Mouse (Mus musculus) heart, embryonic 15.5 days (tissue): ENCODE results near the gene Tsfm. TPM values are rescaled to one million over a fixed set of nuclear protein-coding genes. Genes with fewer than 3 reads are reported as not detected.

Experiments
- ATAC-seq: fragments of 200-750 bp; cut with Nextera tagmentation; replicated peaks from 2 replicates; pipeline ENCODE4 v1.8.0; 2017; ENCODE audit warnings: low read depth, moderate TSS enrichment; ENCODE audit not compliant: insufficient number of reproducible peaks, insufficient read depth, low FRiP score
- H3K27ac ChIP-seq: fragments of 300-500 bp; sonication (generic); 2 replicates; pipeline ENCODE4 v1.5.1; 2015; ENCODE audit warnings: mild to moderate bottlenecking, inconsistent platforms
- H3K27me3 ChIP-seq: fragments of 300-500 bp; sonication (generic); 2 replicates; pipeline ENCODE4 v1.6.1; 2015; ENCODE audit warnings: inconsistent platforms
- H3K36me3 ChIP-seq: fragments of 300-500 bp; sonication (generic); 2 replicates; pipeline ENCODE4 v1.6.1; 2015; ENCODE audit warnings: mild to moderate bottlenecking, inconsistent platforms
- H3K4me1 ChIP-seq: fragments of 300-500 bp; sonication (generic); replicated peaks from 2 replicates; pipeline ENCODE4 v1.6.1; 2015; ENCODE audit warnings: inconsistent platforms
- H3K4me2 ChIP-seq: fragments of 300-500 bp; sonication (generic); 2 replicates; pipeline ENCODE4 v1.6.1; 2015; ENCODE audit warnings: inconsistent platforms, mild to moderate bottlenecking, moderate library complexity
- H3K4me3 ChIP-seq: fragments of 300-500 bp; sonication (generic); 2 replicates; pipeline ENCODE4 v1.5.1; 2015; ENCODE audit warnings: mild to moderate bottlenecking, inconsistent platforms
- H3K9ac ChIP-seq: fragments of 300-500 bp; sonication (generic); 2 replicates; pipeline ENCODE4 v1.6.1; 2015; ENCODE audit warnings: mild to moderate bottlenecking, inconsistent platforms
- H3K9me3 ChIP-seq: fragments of 300-500 bp; sonication (generic); replicated peaks from 2 replicates; pipeline ENCODE4 v1.6.1; 2016; ENCODE audit warnings: inconsistent platforms
- WGBS: fragments of 180-500 bp; shearing (Covaris S2); methylation state at CpG from one replicate; pipeline ENCODE4 v1.1.7; 2015; ENCODE audit warnings: mixed read lengths; 5-methylcytosine and 5-hydroxymethylcytosine counted together
- microRNA counts: library from miRNA; unstranded; fragments of <30 nt; microRNA quantifications from one replicate; lab custom pipeline; 2016
- microRNA-seq: library from miRNA; unstranded; fragments of <30 nt; microRNA quantifications from one replicate; pipeline ENCODE4, GENCODE M21; 2016
- polyA plus RNA-seq: library from polyadenylated mRNA; unstranded; fragments of >200 nt; fragmentation: Nextera tagmentation; extraction: Ambion mirVana; gene quantifications from 2 replicates; pipeline ENCODE4 v1.2.1, GENCODE M21; 2015

Tsfm gene
- polyA plus RNA-seq, 1 experiment from 2014 or later = 86.0 TPM

DNA sequence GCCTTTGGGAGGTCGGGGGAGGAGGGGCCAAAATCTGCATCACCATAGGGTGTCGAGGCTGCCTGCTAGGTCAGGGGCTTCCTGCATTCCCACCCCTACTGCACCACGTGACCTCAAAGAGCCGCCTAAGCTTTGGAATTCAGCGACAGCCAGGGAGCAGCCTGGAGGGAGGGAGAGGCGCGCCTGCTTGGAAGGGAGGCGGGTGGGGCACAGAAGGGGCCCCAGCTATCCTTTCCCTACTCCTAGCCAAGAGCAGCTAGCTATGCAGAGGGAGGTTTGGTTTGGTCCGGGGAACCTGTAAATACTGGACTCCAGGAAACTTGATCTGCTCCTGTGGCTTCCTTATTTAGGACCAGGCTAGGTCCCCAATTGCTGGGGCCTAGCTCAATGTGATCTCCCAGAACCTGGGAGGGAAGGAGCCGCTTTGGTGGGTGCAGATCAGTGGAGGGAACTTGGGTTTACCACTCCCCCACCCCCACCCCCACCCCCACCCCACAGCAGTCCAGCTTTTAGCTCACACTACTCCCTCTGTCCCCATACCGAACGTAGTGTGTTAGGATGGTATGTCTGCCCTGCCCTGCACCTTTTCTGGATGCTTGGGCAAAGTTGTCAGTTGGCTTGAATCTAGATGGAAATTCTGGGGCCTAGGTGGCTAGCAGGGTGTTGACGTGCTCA is 58.5 kb downstream of the Tsfm start:
- no peaks in the 10 kb centered on the region for H3K9me3 ChIP-seq
- WGBS = 12% methylated on average over 13 of the region's 13 CpGs

DNA sequence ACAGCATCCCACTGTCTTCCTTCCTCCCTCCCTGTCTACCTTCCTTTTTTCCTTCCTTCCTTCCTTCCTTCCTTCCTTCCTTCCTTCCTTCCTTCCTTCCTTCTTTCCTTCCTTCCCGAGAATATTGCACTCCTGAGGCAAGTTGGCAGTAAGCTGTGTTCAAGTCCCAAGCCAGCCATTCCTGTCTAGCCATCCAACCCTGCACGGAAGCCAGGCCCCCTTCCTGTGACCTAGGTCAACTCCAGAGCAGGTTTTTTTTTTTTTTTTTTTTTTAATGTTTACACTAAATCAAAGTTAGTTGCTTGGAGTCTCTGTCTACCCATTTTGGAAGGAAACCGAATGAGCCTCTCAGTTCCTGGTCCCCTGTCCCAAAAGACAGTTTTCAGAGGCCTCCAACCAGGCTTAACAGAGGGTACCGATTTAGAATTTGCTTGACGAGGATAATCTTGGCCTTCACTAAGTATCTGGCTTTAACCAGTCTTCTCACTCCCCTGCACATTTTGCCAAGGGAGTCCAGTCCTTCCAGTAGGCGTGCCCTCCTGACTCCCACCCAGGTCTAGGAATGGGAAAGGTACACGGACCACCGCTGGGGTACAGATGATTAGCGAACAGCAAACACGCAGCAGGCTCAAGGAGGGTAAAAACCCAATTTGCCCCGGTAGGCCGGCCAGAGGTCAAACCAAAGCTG is 59.1 kb downstream of the Tsfm start:
- H3K4me3 ChIP-seq = no peak overlapping the region

More for the DNA sequence above, 58.5 kb downstream of the Tsfm start:
- Histone ChIP-seq H3K9ac (peak overlapping the region; percentile 43), H3K4me3 (no peak overlapping the region), H3K27me3 (no peaks in the 10 kb centered on the region), H3K27ac (peak overlapping the region; percentile 86), H3K4me1 (peaks cover 37% of the 10 kb centered on the region), H3K4me2 (peak overlapping the region; percentile 42), H3K36me3 (no peaks in the 10 kb centered on the region)
- peak; percentile 90 for ATAC-seq

DNA sequence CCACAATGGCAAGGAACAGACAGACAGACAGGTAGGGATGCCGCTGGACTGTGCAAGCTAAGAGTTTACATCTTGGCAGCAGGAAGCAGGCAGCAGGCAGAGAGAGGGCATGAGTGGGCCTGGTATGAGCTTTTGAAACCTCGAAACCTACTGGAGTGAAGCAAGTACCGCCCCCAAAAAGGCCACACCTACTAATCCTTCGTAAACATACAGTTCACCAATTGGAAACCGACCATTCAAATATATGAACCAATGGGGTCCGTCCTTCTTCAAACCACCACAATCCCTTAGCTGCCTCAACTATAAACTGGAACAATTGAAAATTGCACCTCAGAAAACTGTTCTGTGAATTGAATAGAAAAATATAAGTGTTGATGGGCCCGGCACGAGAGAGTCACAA is 66.8 kb downstream of the Tsfm start:
- Histone ChIP-seq H3K9me3 (no peaks in the 10 kb centered on the region), H3K9ac (no peak overlapping the region), H3K36me3 (no peaks in the 10 kb centered on the region), H3K27ac (peak overlapping the region; percentile 83; the same call in 1 of the 2 replicates), H3K4me3 (no peak overlapping the region), H3K4me1 (peaks cover 18% of the 10 kb centered on the region), H3K27me3 (no peaks in the 10 kb centered on the region), H3K4me2 (no peak overlapping the region)
- ATAC-seq = no peak
- 88% methylated on average over 8 of the region's 8 CpGs for WGBS

More for the DNA sequence above, 59.1 kb downstream of the Tsfm start:
- 16% methylated on average over 12 of the region's 12 CpGs for WGBS
- Histone ChIP-seq H3K4me2 (peak overlapping the region; percentile 42), H3K27ac (peak overlapping the region; percentile 86), H3K9me3 (no peaks in the 10 kb centered on the region), H3K27me3 (no peaks in the 10 kb centered on the region), H3K36me3 (no peaks in the 10 kb centered on the region), H3K9ac (0 out of 2 replicates have a peak overlapping the region, but pooled peaks have one; percentile 28), H3K4me1 (peaks cover 35% of the 10 kb centered on the region)
- no peak for ATAC-seq

GRCm38 (mm10) chr10:126962966-126963330 is 67.7 kb downstream of the Tsfm start:
- no peak for ATAC-seq
- Histone ChIP-seq H3K27me3 (no peaks in the 10 kb centered on the region), H3K4me2 (no peak overlapping the region), H3K9me3 (no peaks in the 10 kb centered on the region), H3K27ac (peak overlapping the region; percentile 83), H3K4me1 (peaks cover 18% of the 10 kb centered on the region), H3K4me3 (no peak overlapping the region), H3K9ac (no peak overlapping the region), H3K36me3 (no peaks in the 10 kb centered on the region)
- 38% methylated on average over 6 of the region's 6 CpGs for WGBS

DNA sequence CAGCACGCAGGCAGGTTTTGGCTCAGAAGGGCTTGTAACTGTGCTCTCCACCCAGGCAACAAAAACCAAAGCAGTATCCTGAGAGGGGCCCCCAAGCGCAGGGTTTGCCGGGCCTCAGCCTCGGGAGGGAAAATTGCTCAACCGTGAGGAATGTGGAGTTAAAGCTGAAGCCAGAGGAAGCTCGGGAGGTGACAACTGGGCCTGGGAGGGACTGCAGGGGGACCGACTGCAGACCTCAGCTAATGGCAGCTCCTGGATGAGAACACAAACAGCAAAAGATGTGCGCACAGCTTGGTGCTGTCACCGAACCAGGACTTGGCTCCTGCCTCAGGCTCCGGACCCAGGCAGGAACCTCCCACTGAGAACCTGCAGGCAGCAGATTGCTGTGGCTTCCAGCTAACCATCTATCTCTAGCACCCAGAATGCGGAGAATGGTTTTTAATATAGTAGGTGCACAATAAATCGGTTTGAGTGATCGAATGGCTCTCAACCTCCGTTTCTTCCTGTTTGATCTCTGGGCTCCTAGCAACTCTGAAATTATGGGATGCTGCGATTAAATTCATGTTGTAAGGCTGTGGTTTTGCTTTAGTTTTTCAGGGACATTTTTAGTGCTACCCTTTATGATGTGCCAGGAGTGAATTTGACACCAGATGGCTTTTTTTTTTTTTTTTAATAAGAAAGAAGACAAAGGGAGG is 68.2 kb downstream of the Tsfm start:
- Histone ChIP-seq H3K4me2 (no peak overlapping the region), H3K36me3 (no peaks in the 10 kb centered on the region), H3K9me3 (no peaks in the 10 kb centered on the region), H3K4me3 (no peak overlapping the region), H3K27me3 (no peaks in the 10 kb centered on the region), H3K9ac (no peak overlapping the region), H3K4me1 (peaks cover 24% of the 10 kb centered on the region), H3K27ac (peak overlapping the region; percentile 83)
- 27% methylated on average over 15 of the region's 15 CpGs for WGBS
- peak; percentile 48 for ATAC-seq

DNA sequence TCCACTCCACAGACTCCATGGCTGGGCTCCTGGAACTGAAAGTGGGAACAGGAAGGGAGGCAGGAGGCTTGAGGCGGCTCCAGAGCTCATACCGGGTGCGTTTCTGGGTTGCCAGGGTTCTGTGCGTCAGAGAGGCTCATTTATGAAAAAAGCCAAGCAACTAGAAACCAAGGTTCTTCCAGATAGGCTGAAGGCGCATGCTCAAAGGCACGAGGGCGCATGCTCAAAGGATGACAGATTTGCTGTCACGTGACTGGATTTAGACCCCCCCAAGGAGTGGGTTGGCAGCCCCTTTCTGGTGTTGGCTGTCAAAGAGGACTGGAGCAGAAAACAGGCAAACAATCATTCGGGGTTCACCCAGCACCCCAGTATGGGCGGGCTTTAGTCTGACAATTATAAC is 68.9 kb downstream of the Tsfm start:
- H3K4me2 ChIP-seq = no peak overlapping the region
- H3K4me3 ChIP-seq = no peak overlapping the region
- no peak for ATAC-seq
- WGBS = 64% methylated on average over 10 of the region's 10 CpGs
- no peaks in the 10 kb centered on the region for H3K27me3 ChIP-seq
- no peak overlapping the region for H3K9ac ChIP-seq
- H3K36me3 ChIP-seq = no peaks in the 10 kb centered on the region
- peak overlapping the region; percentile 83 for H3K27ac ChIP-seq
- peaks cover 30% of the 10 kb centered on the region for H3K4me1 ChIP-seq
- no peaks in the 10 kb centered on the region for H3K9me3 ChIP-seq

MicroRNAs within 50 kb of the gene (microRNA counts, 519-probe panel; counts per million panel counts)
- microRNA mmu-miR-26a (lab: Ali Mortazavi, UCI) (2,644 counts per million, percentile 60 among the panel's probes with 10 or more counts), microRNA mmu-miR-546 (lab: Ali Mortazavi, UCI) (not detected)

Small RNAs within 50 kb of the gene (microRNA-seq; reads per million reads assigned to microRNA genes)
- gene Mir26a-2 (33.6 reads per million, percentile 37 among the genes with 10 or more reads in this experiment), gene Mir546 (0.63 reads per million)

Other genes starting within 250 kb of the Tsfm start
- 9.1 and 9.8 TPM in 2 replicates for gene Atp23, start 129.5 kb downstream of the Tsfm start, polyA plus RNA-seq
- gene Ctdsp2, start 52.1 kb downstream of the Tsfm start, polyA plus RNA-seq = 35.0 and 47.8 TPM in 2 replicates
- gene Avil, start 30.1 kb downstream of the Tsfm start, polyA plus RNA-seq = 0.23 and 0.55 TPM in 2 replicates
- 27.7 and 32.0 TPM in 2 replicates for gene Mettl1, start 10.6 kb upstream of the Tsfm start, polyA plus RNA-seq
- 0.30 and 0.42 TPM in 2 replicates for gene Eef1akmt3, start 10.7 kb upstream of the Tsfm start, polyA plus RNA-seq
- gene Cyp27b1, start 17.4 kb upstream of the Tsfm start, polyA plus RNA-seq = 0.08 and 0.13 TPM in 2 replicates
- 0.13 and 0.25 TPM in 2 replicates for gene March9, start 29.3 kb upstream of the Tsfm start, polyA plus RNA-seq
- 718 and 864 TPM in 2 replicates for gene Cdk4, start 32.7 kb upstream of the Tsfm start, polyA plus RNA-seq
- gene Tspan31, start 39.4 kb upstream of the Tsfm start, polyA plus RNA-seq = 100 and 119 TPM in 2 replicates
- 0.62 TPM in 1 of 2 replicates, not detected in the other for gene Agap2, start 44.4 kb upstream of the Tsfm start, polyA plus RNA-seq
- gene Os9, start 90.3 kb upstream of the Tsfm start, polyA plus RNA-seq = 48.5 and 61.8 TPM in 2 replicates
- 1.5 and 5.7 TPM in 2 replicates for gene B4galnt1, start 134.4 kb upstream of the Tsfm start, polyA plus RNA-seq
- 15.6 and 16.7 TPM in 2 replicates for gene Slc26a10, start 149.8 kb upstream of the Tsfm start, polyA plus RNA-seq
- 24.7 and 32.5 TPM in 2 replicates for gene Arhgef25, start 159.2 kb upstream of the Tsfm start, polyA plus RNA-seq
- gene Dtx3, start 164.9 kb upstream of the Tsfm start, polyA plus RNA-seq = 63.5 and 86.0 TPM in 2 replicates
- gene Pip4k2c, start 180.7 kb upstream of the Tsfm start, polyA plus RNA-seq = 23.2 and 27.0 TPM in 2 replicates
- gene Kif5a, start 232.5 kb upstream of the Tsfm start, polyA plus RNA-seq = 0.35 and 2.3 TPM in 2 replicates
- gene Dctn2, start 235.5 kb upstream of the Tsfm start, polyA plus RNA-seq = 127 and 152 TPM in 2 replicates